Mouse (Mus musculus) megakaryocyte, embryonic 14.5 days (primary cell): ENCODE results near the gene Snx3.

Source experiments
- FLI1 ChIP-seq: IDR thresholded peaks from 2 replicates; pipeline ENCODE4 v1.6.1; 2012; ENCODE audit warnings: low read length, inconsistent platforms, mixed read lengths
- GATA1 ChIP-seq: IDR thresholded peaks from 3 replicates; pipeline ENCODE4 v1.6.1; 2012; ENCODE audit warnings: mixed read lengths, low read length, inconsistent platforms, borderline replicate concordance

- no peak for TF ChIP-seq GATA1
- no peak for TF ChIP-seq FLI1
Observed at GRCm38 (mm10) chr10:42501161-42501560, 669 bp upstream of the Snx3 start.
